ENCODE assay signal across 10 mouse cellular contexts in genomic region chr10:12726041-12726608, GRCm38 (mm10).
DNase-seq lines count a peak whose midpoint lies in the region; ATAC-seq and TF ChIP-seq lines count a peak whose summit lies in the region.
"Had no signal": no experiment of that assay in that cellular context is flagged by ENCODE, and none has a peak within 500 bp of the region (broad histone marks: within the 10 kb centered on the region; RNA-seq: fewer than 3 reads in every experiment).

No protein-coding gene starts in this region.

- H3K9me3 ChIP-seq in kidney, embryonic 16.5 days (ENCODE audit: low read length) = no peaks in the 10 kb centered on the region
- no peaks in the 10 kb centered on the region for H3K9me3 ChIP-seq in midbrain, postnatal 0 days (ENCODE audit: low read length)
- H3K9me3 ChIP-seq: heart, embryonic 13.5 days; lung, embryonic 15.5 days had no signal

- no peak overlapping the region for H3K4me3 ChIP-seq in kidney, embryonic 16.5 days (ENCODE audit: low read length)
- no peak overlapping the region for H3K4me3 ChIP-seq in midbrain, postnatal 0 days (ENCODE audit: low read depth, low read length)
- H3K4me3 ChIP-seq: heart, embryonic 13.5 days; lung, embryonic 15.5 days had no signal

- H3K4me2 ChIP-seq in kidney, embryonic 16.5 days (replicated peaks; ENCODE audit: low read depth, low read length) = no peak overlapping the region
- no peak overlapping the region for H3K4me2 ChIP-seq in midbrain, postnatal 0 days (ENCODE audit: low read depth, low read length, poor library complexity, severe bottlenecking)
- H3K4me2 ChIP-seq: heart, embryonic 13.5 days; lung, embryonic 15.5 days had no signal

- intact Hi-C loops in heart, postnatal 14 days (cut with DNase I) = no loop called here

- H3K36me3 ChIP-seq in kidney, embryonic 16.5 days (ENCODE audit: insufficient read depth, low read length) = peaks cover 23% of the 10 kb centered on the region
- no peaks in the 10 kb centered on the region for H3K36me3 ChIP-seq in midbrain, postnatal 0 days (ENCODE audit: insufficient read depth, low read length)

- WGBS in kidney, embryonic 16.5 days = 67% methylated on average over 13 of the region's 13 CpGs
- 45% methylated on average over 13 of the region's 13 CpGs for WGBS in midbrain, postnatal 0 days

- TF ChIP-seq CTCF in midbrain, postnatal 0 days (IDR thresholded peaks at IDR 0.05) = no peak

- DNase-seq in cerebellum, adult 11-12 months = peak; percentile 43
- no peak for DNase-seq in cerebellum, adult 11 months
- peak; percentile 51 to 56 for DNase-seq in cerebellum, postnatal 25 days
- peak; percentile 48 for DNase-seq in midbrain, postnatal 0 days (ENCODE audit: low spot score)
- DNase-seq in layer of hippocampus, postnatal 14 days (ENCODE audit: low spot score in 2 of 2) = no peak
- no peak for DNase-seq in ovary, postnatal 36 days (ENCODE audit: low spot score)
- DNase-seq in heart, postnatal 14 days = no peak

- H3K4me1 ChIP-seq in kidney, embryonic 16.5 days (ENCODE audit: insufficient read depth, low read length) = peaks cover 32% of the 10 kb centered on the region
- 0 out of 2 replicates have a peak, but pooled peaks cover 7% of the 10 kb centered on the region for H3K4me1 ChIP-seq in midbrain, postnatal 0 days (ENCODE audit: insufficient read depth, low read length)

- no peaks in the 10 kb centered on the region for H3K27me3 ChIP-seq in kidney, embryonic 16.5 days (ENCODE audit: insufficient read depth, low read length)
- H3K27me3 ChIP-seq in midbrain, postnatal 0 days (ENCODE audit: insufficient read depth, low read length) = no peaks in the 10 kb centered on the region
- H3K27me3 ChIP-seq: heart, embryonic 13.5 days; lung, embryonic 15.5 days had no signal

- H3K9ac ChIP-seq in kidney, embryonic 16.5 days (replicated peaks; ENCODE audit: low read length) = no peak overlapping the region
- no peak overlapping the region for H3K9ac ChIP-seq in midbrain, postnatal 0 days (replicated peaks; ENCODE audit: low read length, poor library complexity, severe bottlenecking)
- H3K9ac ChIP-seq: heart, embryonic 13.5 days; lung, embryonic 15.5 days had no signal

- no peak overlapping the region for H3K27ac ChIP-seq in kidney, embryonic 16.5 days (ENCODE audit: low read length)
- H3K27ac ChIP-seq in midbrain, postnatal 0 days (ENCODE audit: low read depth, low read length) = no peak overlapping the region
- H3K27ac ChIP-seq: lung, embryonic 15.5 days had no signal

- ATAC-seq in kidney, embryonic 16.5 days (ENCODE audit: low FRiP score, low TSS enrichment) = peak; percentile 54; the same call in 1 of the 2 replicates
- 0 out of 2 replicates have a peak, but pooled peaks have one; percentile 33 for ATAC-seq in midbrain, postnatal 0 days (ENCODE audit: low FRiP score)

Comparison
In these comparisons a context has a peak if more than half of its experiments do, and no peak if none do; other contexts are left out.
1. DNase-seq: peak in cerebellum, adult 11-12 months (single experiment), cerebellum, postnatal 25 days (2 of 2) and midbrain, postnatal 0 days (single experiment); none in cerebellum, adult 11 months (single experiment), layer of hippocampus, postnatal 14 days (0 of 2), ovary, postnatal 36 days (single experiment) and heart, postnatal 14 days (0 of 2).